9 mouse cellular contexts compared by ENCODE assay signal in genomic region chr2:30237881-30238280, GRCm38 (mm10). TPM values are rescaled to one million over a fixed set of nuclear protein-coding genes. Genes with fewer than 3 reads are reported as not detected.
DNase-seq lines count a peak whose midpoint lies in the region; ATAC-seq and TF ChIP-seq lines count a peak whose summit lies in the region.
"Had no signal": no experiment of that assay in that cellular context is flagged by ENCODE, and none has a peak within 500 bp of the region (broad histone marks: within the 10 kb centered on the region; RNA-seq: fewer than 3 reads in every experiment).

No protein-coding gene starts in this region.

- H3K4me2 ChIP-seq in limb, embryonic 13.5 days (replicated peaks): peak overlapping the region; percentile 86
- H3K4me2 ChIP-seq in midbrain, embryonic 13.5 days (replicated peaks): peak overlapping the region; percentile 87

- no peak for TF ChIP-seq EP300 in MEL (IDR thresholded peaks at IDR 0.05; ENCODE audit: low read depth in 1 of 2, low read length in 2 of 2)

- H3K4me3 ChIP-seq in MEL (ENCODE audit: control insufficient read depth in 1 of 2, insufficient read depth in 1 of 2, low read depth in 2 of 2, low read length in 2 of 2): peak overlapping the region; percentile 83 to 97
- H3K4me3 ChIP-seq in gastrocnemius, adult 2 months: peak overlapping the region; percentile 96
- peak overlapping the region; percentile 89 for H3K4me3 ChIP-seq in limb, embryonic 13.5 days
- H3K4me3 ChIP-seq in midbrain, embryonic 13.5 days (replicated peaks): peak overlapping the region; percentile 70

- TF ChIP-seq RAD21 in MEL (IDR thresholded peaks at IDR 0.05; ENCODE audit: low read depth, low read length): no peak

- TF ChIP-seq POLR2A in MEL (IDR thresholded peaks at IDR 0.05; ENCODE audit: control insufficient read depth in 1 of 2, insufficient read depth in 1 of 2, low read depth in 1 of 2, low read length in 2 of 2, poor library complexity in 1 of 2): 0 out of 4 replicates have a peak, but pooled peaks of 1 of the 2 experiments have one; percentile 3

- peak overlapping the region; percentile 44 for H3K27ac ChIP-seq in MEL (ENCODE audit: control insufficient read depth, low read depth, low read length)
- H3K27ac ChIP-seq in gastrocnemius, adult 2 months: peak overlapping the region; percentile 91
- H3K27ac ChIP-seq in limb, embryonic 13.5 days: peak overlapping the region; percentile 89
- peak overlapping the region; percentile 94 for H3K27ac ChIP-seq in midbrain, embryonic 13.5 days

- H3K79me2 ChIP-seq in MEL (ENCODE audit: control insufficient read depth, insufficient read depth, low read length, poor library complexity): peaks cover 17% of the 10 kb centered on the region

- no peaks in the 10 kb centered on the region for H3K9me3 ChIP-seq in MEL (replicated peaks; ENCODE audit: insufficient read depth, low read length)
- H3K9me3 ChIP-seq in limb, embryonic 13.5 days: no peaks in the 10 kb centered on the region
- H3K9me3 ChIP-seq in midbrain, embryonic 13.5 days: no peaks in the 10 kb centered on the region

- DNase-seq in MEL (ENCODE audit: low read depth, low spot score): peak; percentile 59
- peak; percentile 81 to 89 for DNase-seq in adrenal gland, postnatal 36 days
- no peak for DNase-seq in gastrocnemius, adult 2 months
- peak; percentile 86 for DNase-seq in kidney, adult 18-20 months
- peak; percentile 88 for DNase-seq in testis, postnatal 14 days (ENCODE audit: low spot score)
- no peak for DNase-seq in retina, postnatal 1 day

- H3K9ac ChIP-seq in MEL (ENCODE audit: control insufficient read depth, low read depth, low read length, poor library complexity, severe bottlenecking): peak overlapping the region; percentile 93
- peak overlapping the region; percentile 92 for H3K9ac ChIP-seq in limb, embryonic 13.5 days
- H3K9ac ChIP-seq in midbrain, embryonic 13.5 days (replicated peaks): peak overlapping the region; percentile 86

- no peak; a peak in 1 of 6 replicates for TF ChIP-seq CTCF in MEL (IDR thresholded peaks at IDR 0.05 in 2 of 3, conservative IDR thresholded peaks at IDR 0.05 in 1 of 3; ENCODE audit: control insufficient read depth in 1 of 3, insufficient read depth in 1 of 3, low read depth in 2 of 3, low read length in 3 of 3, poor library complexity in 1 of 3, severe bottlenecking in 1 of 3)
- no peak; the same call in 1 of the 2 replicates for TF ChIP-seq CTCF in gastrocnemius, adult 2 months (IDR thresholded peaks at IDR 0.05)

- peaks cover 3 to 11% of the 10 kb centered on the region in 2 experiments for H3K36me3 ChIP-seq in MEL (ENCODE audit: control insufficient read depth in 1 of 2, insufficient read depth in 2 of 2, low read length in 2 of 2)
- peaks cover 32% of the 10 kb centered on the region for H3K36me3 ChIP-seq in limb, embryonic 13.5 days
- H3K36me3 ChIP-seq in midbrain, embryonic 13.5 days: peaks cover 27% of the 10 kb centered on the region

- peak; percentile 89 for ATAC-seq in limb, embryonic 13.5 days (ENCODE audit: low FRiP score, low read depth)
- peak; percentile 93 for ATAC-seq in midbrain, embryonic 13.5 days

- H3K4me1 ChIP-seq in MEL (ENCODE audit: control insufficient read depth in 1 of 2, insufficient read depth in 2 of 2, low read length in 2 of 2): peaks cover 9 to 20% of the 10 kb centered on the region in 2 experiments
- peaks cover 35% of the 10 kb centered on the region for H3K4me1 ChIP-seq in limb, embryonic 13.5 days
- H3K4me1 ChIP-seq in midbrain, embryonic 13.5 days (replicated peaks): peaks cover 34% of the 10 kb centered on the region

- under 1% methylated on average over 35 of the region's 42 CpGs for WGBS in limb, embryonic 13.5 days
- under 1% methylated on average over 40 of the region's 42 CpGs for WGBS in midbrain, embryonic 13.5 days

- intact Hi-C loops in gastrocnemius, adult 2 months (cut with DNase I): loop anchor here (1.0 to 2.0 kb wide), 3 partner anchors 28 to 59 kb away; partner anchors contain the start of genes Phyhd1 and Spout1

- H3K27me3 ChIP-seq in MEL (ENCODE audit: control insufficient read depth in 1 of 2, insufficient read depth in 2 of 2, low read length in 2 of 2): no peaks in the 10 kb centered on the region
- no peaks in the 10 kb centered on the region for H3K27me3 ChIP-seq in limb, embryonic 13.5 days
- no peaks in the 10 kb centered on the region for H3K27me3 ChIP-seq in midbrain, embryonic 13.5 days

TF ChIP-seq in MEL, 35 proteins besides CTCF, POLR2A, EP300 and RAD21:
- no peak for TF ChIP-seq HCFC1 (IDR thresholded peaks at IDR 0.05; ENCODE audit: low read depth, low read length)
- TF ChIP-seq NRF1 (IDR thresholded peaks at IDR 0.05; ENCODE audit: insufficient read depth, low read depth, low read length, poor library complexity, severe bottlenecking): 0 out of 2 replicates have a peak, but pooled peaks have one; percentile 22
- TF ChIP-seq UBTF (IDR thresholded peaks at IDR 0.05; ENCODE audit: borderline replicate concordance, insufficient read depth, low read depth, low read length): 0 out of 2 replicates have a peak, but pooled peaks have one; percentile 86
- TF ChIP-seq MAFK (IDR thresholded peaks at IDR 0.05; ENCODE audit: borderline replicate concordance, low read depth, low read length): no peak
TF ChIP-seq in MEL: peak in this region for 2.

RNA-seq across cellular contexts. Expression of gene Lrrc8a, which starts 0.4 kb away (rescaled TPM):
- total RNA-seq in MEL (2012; rRNA removed): 7.2 and 8.3 TPM in 2 replicates
- polyA plus RNA-seq in MEL (2012; ENCODE audit: insufficient read depth in 1 of 2, insufficient read length in 2 of 2, low read depth in 1 of 2, low replicate concordance in 2 of 2, missing spikeins in 1 of 2): 1 to 10 TPM in 1 of 2 experiments, not detected in 1; 6.9 TPM
- total RNA-seq in adrenal gland, postnatal 36 days (2021): 10 to 100 TPM; 57.6 to 75.2 TPM
- total RNA-seq in gastrocnemius, adult 2 months (2021): 10 to 100 TPM; 19.6 to 37.9 TPM
- 49.1 and 51.6 TPM in 2 replicates for polyA plus RNA-seq in limb, embryonic 13.5 days (2015; fragmentation: Nextera tagmentation; extraction: Ambion mirVana)
- polyA plus RNA-seq in midbrain, embryonic 13.5 days (2015; fragmentation: Nextera tagmentation; extraction: Ambion mirVana): 61.6 and 62.2 TPM in 2 replicates

RNA-seq across cellular contexts. Expression of gene Gm28035, which starts 2.5 kb away (rescaled TPM):
- 0.10 TPM in 1 of 2 replicates, not detected in the other for total RNA-seq in MEL (2012; rRNA removed)
- under 1 TPM in 1 of 2 experiments, not detected in 1; 0.26 TPM for polyA plus RNA-seq in MEL (2012; ENCODE audit: insufficient read depth in 1 of 2, insufficient read length in 2 of 2, low read depth in 1 of 2, low replicate concordance in 2 of 2, missing spikeins in 1 of 2)
- 1 to 10 TPM; 1.3 to 2.1 TPM for total RNA-seq in adrenal gland, postnatal 36 days (2021)
- total RNA-seq in gastrocnemius, adult 2 months (2021): 1 to 10 TPM; 1.1 to 1.4 TPM
- polyA plus RNA-seq in limb, embryonic 13.5 days (2015; fragmentation: Nextera tagmentation; extraction: Ambion mirVana): 0.22 TPM in 1 of 2 replicates, not detected in the other
- 0.39 and 0.40 TPM in 2 replicates for polyA plus RNA-seq in midbrain, embryonic 13.5 days (2015; fragmentation: Nextera tagmentation; extraction: Ambion mirVana)

RNA-seq across cellular contexts. Expression of gene Phyhd1, which starts 28.1 kb away (rescaled TPM):
- total RNA-seq in MEL (2012; rRNA removed): 0.19 TPM in 1 of 2 replicates, not detected in the other
- polyA plus RNA-seq in MEL (2012; ENCODE audit: insufficient read depth in 1 of 2, insufficient read length in 2 of 2, low read depth in 1 of 2, low replicate concordance in 2 of 2, missing spikeins in 1 of 2): 1 to 10 TPM in 1 of 2 experiments, not detected in 1; 1.6 TPM
- total RNA-seq in adrenal gland, postnatal 36 days (2021): 10 to 100 TPM; 15.3 to 19.5 TPM
- total RNA-seq in gastrocnemius, adult 2 months (2021): 10 to 100 TPM; 27.8 to 34.5 TPM
- polyA plus RNA-seq in limb, embryonic 13.5 days (2015; fragmentation: Nextera tagmentation; extraction: Ambion mirVana): 4.1 and 4.5 TPM in 2 replicates
- polyA plus RNA-seq in midbrain, embryonic 13.5 days (2015; fragmentation: Nextera tagmentation; extraction: Ambion mirVana): 5.7 and 7.7 TPM in 2 replicates

RNA-seq across cellular contexts. Expression of gene Kyat1, which starts 32.2 kb away (rescaled TPM):
- 9.5 and 10.3 TPM in 2 replicates for total RNA-seq in MEL (2012; rRNA removed)
- 10 to 100 TPM in 1 of 2 experiments, not detected in 1; 14.9 TPM for polyA plus RNA-seq in MEL (2012; ENCODE audit: insufficient read depth in 1 of 2, insufficient read length in 2 of 2, low read depth in 1 of 2, low replicate concordance in 2 of 2, missing spikeins in 1 of 2)
- 10 to 100 TPM; 20.7 to 28.2 TPM for total RNA-seq in adrenal gland, postnatal 36 days (2021)
- 10 to 100 TPM; 23.4 to 30.3 TPM for total RNA-seq in gastrocnemius, adult 2 months (2021)
- 7.8 and 8.1 TPM in 2 replicates for polyA plus RNA-seq in limb, embryonic 13.5 days (2015; fragmentation: Nextera tagmentation; extraction: Ambion mirVana)
- polyA plus RNA-seq in midbrain, embryonic 13.5 days (2015; fragmentation: Nextera tagmentation; extraction: Ambion mirVana): 15.9 and 16.8 TPM in 2 replicates

RNA-seq across cellular contexts. Expression of gene Gm28038, which starts 43.0 kb away (rescaled TPM):
- not detected in 2 replicates for total RNA-seq in MEL (2012; rRNA removed)
- polyA plus RNA-seq in MEL (2012; ENCODE audit: insufficient read depth in 1 of 2, insufficient read length in 2 of 2, low read depth in 1 of 2, low replicate concordance in 2 of 2, missing spikeins in 1 of 2): not detected
- total RNA-seq in adrenal gland, postnatal 36 days (2021): not detected
- total RNA-seq in gastrocnemius, adult 2 months (2021): 1 to 10 TPM in 1 of 2 experiments, not detected in 1; 1.8 TPM
- polyA plus RNA-seq in limb, embryonic 13.5 days (2015; fragmentation: Nextera tagmentation; extraction: Ambion mirVana): not detected in 2 replicates
- not detected in 2 replicates for polyA plus RNA-seq in midbrain, embryonic 13.5 days (2015; fragmentation: Nextera tagmentation; extraction: Ambion mirVana)
- total RNA-seq: heart, adult 18-20 months had no signal

Comparison
In these comparisons a context has a peak if more than half of its experiments do, and no peak if none do; other contexts are left out.
1. DNase-seq: peak in MEL (single experiment), adrenal gland, postnatal 36 days (2 of 2), kidney, adult 18-20 months (single experiment) and testis, postnatal 14 days (single experiment); none in gastrocnemius, adult 2 months (single experiment) and retina, postnatal 1 day (single experiment).
2. H3K27ac ChIP-seq: peak in every context shown above with its lines; median percentile 94 in midbrain, embryonic 13.5 days; 91 in gastrocnemius, adult 2 months; 89 in limb, embryonic 13.5 days; 44 in MEL.
3. RNA of gene Phyhd1, which starts 28.1 kb away (total RNA-seq): 27.8 to 34.5 TPM in gastrocnemius, adult 2 months and 15.3 to 19.5 TPM in adrenal gland, postnatal 36 days; 0.19 TPM in MEL; every median in the first group is over 10 times any median in the second.
4. Peak in every context shown above with its lines, with median percentiles within 50 percentile points of each other: H3K4me3 ChIP-seq and H3K9ac ChIP-seq.